Mouse (Mus musculus) olfactory bulb, adult 2 months (tissue): ENCODE data around the gene Coa5. TPM values are rescaled to one million over a fixed set of nuclear protein-coding genes. Genes with fewer than 3 reads are reported as not detected.

Source experiments
- H3K27ac ChIP-seq: fragments of 200-500 bp; 2 replicates; pipeline ENCODE4 v1.5.1; 2012; ENCODE audit warnings: low read depth, low read length; ENCODE audit not compliant: insufficient read depth
- H3K4me1 ChIP-seq: fragments of 200-500 bp; 2 replicates; pipeline ENCODE4 v1.6.1; 2012; ENCODE audit warnings: low read length; ENCODE audit not compliant: control insufficient read depth, insufficient read depth
- H3K4me3 ChIP-seq: fragments of 200-500 bp; 2 replicates; pipeline ENCODE4 v1.5.1; 2012; ENCODE audit warnings: mild to moderate bottlenecking, low read depth, low read length, moderate library complexity; ENCODE audit not compliant: insufficient read depth
- CTCF ChIP-seq: fragments of 200-500 bp; IDR thresholded peaks from 2 replicates; pipeline ENCODE4 v1.5.1; 2012; ENCODE audit warnings: low read depth, mild to moderate bottlenecking, low read length, moderate library complexity; ENCODE audit not compliant: insufficient read depth
- POLR2A ChIP-seq: fragments of 200-500 bp; IDR thresholded peaks from 2 replicates; pipeline ENCODE4 v1.6.1; 2012; ENCODE audit warnings: mild to moderate bottlenecking, low read depth, low read length, moderate library complexity; ENCODE audit not compliant: insufficient read depth
- WGBS: fragments of 180-500 bp; shearing (Covaris S2); methylation state at CpG from one replicate; pipeline ENCODE4 v1.1.7; 2018; 5-methylcytosine and 5-hydroxymethylcytosine counted together
- polyA plus RNA-seq: library from polyadenylated mRNA; stranded (reverse); fragments of >200 nt; gene quantifications from 2 replicates; pipeline ENCODE4 v1.2.4, GENCODE M21; 2012; ENCODE audit warnings: low replicate concordance; ENCODE audit not compliant: missing spikeins, insufficient read depth, insufficient read length

Coa5 gene
- polyA plus RNA-seq, 1 experiment, result not detected

DNA sequence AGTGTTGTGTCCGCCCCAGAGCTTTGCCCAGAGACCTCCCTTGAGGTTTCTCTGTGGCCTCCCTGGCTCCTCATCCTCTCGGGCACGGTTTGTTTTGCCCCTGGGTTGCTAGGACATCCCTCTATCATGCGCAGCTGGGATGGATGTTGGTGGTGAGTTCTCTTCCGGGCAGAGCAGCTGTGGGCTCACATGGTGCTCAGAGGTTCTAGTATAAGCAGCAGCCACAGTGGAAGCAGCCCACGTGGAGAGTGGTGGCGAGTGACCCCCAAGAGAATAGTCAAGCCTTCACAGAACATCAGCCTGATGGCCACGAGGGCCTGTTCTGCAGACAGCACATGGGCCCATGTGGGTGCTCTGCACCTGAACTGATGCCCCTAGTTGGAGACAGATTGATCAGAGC is 22.7 kb downstream of the Coa5 start:
- H3K4me3 ChIP-seq, result no peak overlapping the region
- H3K4me1 ChIP-seq, result no peaks in the 10 kb centered on the region
- no peak overlapping the region for H3K27ac ChIP-seq
- 78% methylated on average over 8 of the region's 8 CpGs for WGBS
- TF ChIP-seq CTCF, result no peak
- no peak for TF ChIP-seq POLR2A

DNA sequence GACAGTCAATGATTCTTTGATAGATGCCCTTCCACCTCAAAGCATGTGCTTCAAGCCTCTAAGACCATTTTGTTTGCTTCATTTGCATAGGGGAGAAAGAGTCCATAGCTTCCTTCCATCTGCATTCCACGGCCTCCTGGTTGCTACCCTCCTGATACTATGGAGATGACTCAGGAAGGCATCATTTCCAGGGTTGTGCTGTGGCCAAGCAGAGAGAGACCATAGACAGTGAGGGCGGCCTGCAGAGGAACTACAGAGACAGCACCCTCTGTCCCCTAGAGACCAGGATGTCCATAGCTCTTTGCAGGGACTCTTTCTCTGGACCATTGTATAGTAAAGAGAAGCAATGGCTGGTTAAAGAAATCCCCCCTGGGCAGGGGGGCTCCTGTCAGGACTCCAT is 24.8 kb downstream of the Coa5 start:
- WGBS, result 84% methylated on average over 2 of the region's 2 CpGs
- Histone ChIP-seq H3K27ac (no peak overlapping the region), H3K4me3 (no peak overlapping the region), H3K4me1 (no peaks in the 10 kb centered on the region)
- TF ChIP-seq POLR2A (no peak), CTCF (no peak)

DNA sequence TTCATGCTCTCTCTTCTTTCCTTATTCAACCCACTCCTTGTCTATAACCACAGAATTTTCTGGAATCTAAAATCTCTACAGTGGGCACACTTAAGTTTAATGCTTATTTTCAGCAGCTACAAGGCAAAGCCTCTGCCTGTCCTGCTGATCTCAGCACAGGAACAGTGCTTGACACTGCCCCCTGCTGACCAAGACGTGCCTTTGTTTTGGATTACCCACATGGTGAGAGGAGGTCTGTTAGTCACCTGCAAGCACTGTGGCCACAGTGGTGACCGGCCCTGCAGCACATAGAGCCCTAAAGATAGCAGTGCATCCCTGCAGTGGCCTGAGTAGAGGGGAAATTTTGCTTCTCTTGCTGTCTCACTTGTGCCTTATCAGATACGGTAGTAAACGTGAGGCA is 28.2 kb downstream of the Coa5 start:
- peak; percentile 41; the same call in 1 of the 2 replicates for TF ChIP-seq CTCF
- TF ChIP-seq POLR2A, result no peak
- WGBS, result 58% methylated on average over 4 of the region's 4 CpGs
- no peak overlapping the region for H3K27ac ChIP-seq
- peaks cover 5% of the 10 kb centered on the region; the same call in 1 of the 2 replicates for H3K4me1 ChIP-seq
- H3K4me3 ChIP-seq, result no peak overlapping the region

DNA sequence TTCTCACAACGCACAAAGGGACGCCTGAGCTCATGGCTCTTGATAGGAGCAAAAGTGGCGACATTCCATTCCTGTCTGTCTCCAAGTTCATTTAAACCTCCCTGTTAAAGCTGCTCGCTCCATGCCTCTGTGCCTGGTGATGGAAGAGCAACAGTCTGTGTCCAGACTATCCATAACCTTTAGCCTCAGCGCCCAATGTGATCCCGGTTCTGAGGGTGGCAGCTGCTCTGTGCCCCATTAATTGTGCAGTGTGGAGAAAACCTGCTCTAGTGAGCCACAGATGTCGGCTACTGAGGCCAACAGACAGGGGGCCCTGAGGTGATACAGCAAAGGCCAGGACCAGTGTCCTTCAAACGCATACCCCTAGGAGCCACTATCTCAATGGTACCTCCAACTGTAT is 30.2 kb downstream of the Coa5 start:
- Histone ChIP-seq H3K4me3 (no peak overlapping the region), H3K27ac (no peak overlapping the region), H3K4me1 (peaks cover 5% of the 10 kb centered on the region; the same call in 1 of the 2 replicates)
- TF ChIP-seq POLR2A, result no peak
- no peak for TF ChIP-seq CTCF
- 88% methylated on average over 8 of the region's 8 CpGs for WGBS

DNA sequence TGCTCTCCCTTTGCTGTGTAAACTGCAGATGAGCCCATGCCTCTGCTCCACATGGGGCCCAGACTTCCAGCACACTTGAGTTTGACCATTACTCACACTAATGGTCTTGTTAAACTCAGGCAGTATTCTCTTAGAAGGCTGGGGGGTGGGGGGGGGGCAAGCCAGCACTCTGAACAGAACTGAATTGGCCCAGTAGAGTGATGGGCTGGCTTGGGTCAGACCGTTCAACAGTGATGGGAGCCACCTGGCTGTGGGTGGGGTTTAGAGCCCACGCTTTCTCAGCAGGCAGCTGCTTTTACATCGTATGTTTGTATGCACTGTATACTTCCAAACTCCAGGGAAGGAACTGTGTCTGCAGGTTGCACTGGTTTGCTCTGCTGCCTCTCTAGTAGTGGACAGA is 30.9 kb downstream of the Coa5 start:
- TF ChIP-seq POLR2A (no peak), CTCF (no peak)
- Histone ChIP-seq H3K27ac (no peak overlapping the region), H3K4me3 (no peak overlapping the region), H3K4me1 (peaks cover 5% of the 10 kb centered on the region; the same call in 1 of the 2 replicates)
- WGBS, result 44% methylated on average over 3 of the region's 3 CpGs

DNA sequence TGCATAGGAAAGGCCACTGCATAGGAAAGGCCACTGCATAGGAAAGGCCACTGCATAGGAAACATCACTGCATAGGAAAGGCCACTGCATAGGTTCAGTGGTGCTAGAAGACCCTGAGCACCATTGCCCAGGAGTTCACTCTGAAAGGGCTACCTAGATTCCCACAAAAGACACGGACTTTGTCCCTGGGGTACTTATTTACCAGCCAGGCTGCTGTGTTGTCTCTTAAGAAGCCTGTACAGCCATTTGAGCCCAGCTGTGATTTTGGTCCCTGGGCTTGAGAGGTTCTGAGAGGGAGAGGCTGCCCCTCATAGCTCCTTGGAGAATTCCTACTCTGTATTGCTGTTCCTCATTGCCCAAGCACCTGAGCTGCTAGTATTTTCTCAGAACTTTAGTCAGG is 33.4 kb downstream of the Coa5 start:
- peaks cover 5% of the 10 kb centered on the region; the same call in 1 of the 2 replicates for H3K4me1 ChIP-seq
- TF ChIP-seq POLR2A (no peak), CTCF (no peak)
- no peak overlapping the region for H3K4me3 ChIP-seq
- no peak overlapping the region for H3K27ac ChIP-seq
- 88% methylated on average over 1 of the region's 1 CpGs for WGBS

DNA sequence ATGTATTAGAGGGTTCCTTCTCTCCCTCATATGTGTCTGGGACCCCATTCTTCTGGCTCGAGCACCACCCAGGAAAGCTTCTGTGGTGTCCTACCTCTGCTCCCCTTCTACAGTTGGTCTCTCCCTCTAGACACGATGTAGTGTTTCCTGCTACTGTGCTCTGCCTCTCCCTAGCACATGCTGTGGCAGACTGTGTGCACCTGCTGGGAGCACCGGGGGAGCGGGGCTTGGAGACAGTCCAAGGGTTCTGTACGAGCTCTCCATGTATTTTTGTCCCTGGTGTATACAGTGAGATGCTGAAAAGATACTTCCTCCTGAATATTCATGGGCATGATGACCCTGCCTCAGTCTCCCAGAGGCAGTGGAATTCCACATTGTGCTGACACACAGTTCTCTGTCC is 36.7 kb downstream of the Coa5 start:
- Histone ChIP-seq H3K27ac (no peak overlapping the region), H3K4me1 (no peaks in the 10 kb centered on the region), H3K4me3 (no peak overlapping the region)
- 40% methylated on average over 5 of the region's 5 CpGs for WGBS
- TF ChIP-seq CTCF, result no peak
- no peak for TF ChIP-seq POLR2A

DNA sequence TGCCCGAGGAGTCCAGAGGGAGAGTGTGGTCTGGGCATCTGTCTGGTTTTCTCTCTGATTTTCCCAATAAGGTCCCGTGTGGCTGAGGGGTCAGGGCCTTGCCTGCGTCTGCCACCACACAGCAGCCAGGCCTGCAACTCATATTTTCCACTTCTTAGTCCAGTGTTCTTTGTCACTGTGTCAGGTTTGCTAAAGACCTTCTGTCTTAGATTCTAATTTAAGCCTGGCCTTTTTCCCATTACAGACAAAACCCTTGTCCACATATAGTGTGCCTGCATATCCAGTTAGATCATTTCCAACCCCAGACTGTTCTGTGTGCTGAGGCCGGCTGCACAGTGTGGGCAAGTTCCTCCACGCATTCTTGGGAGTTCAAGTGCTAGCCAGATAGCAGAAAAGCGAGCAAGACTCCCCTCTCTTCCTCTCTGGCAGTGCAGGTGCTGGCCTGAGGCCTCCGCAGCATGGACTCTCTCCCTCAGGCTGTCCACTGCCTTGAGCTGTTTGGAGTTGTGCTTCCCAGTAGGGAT is 43.4 kb downstream of the Coa5 start:
- Histone ChIP-seq H3K4me3 (no peak overlapping the region), H3K4me1 (peaks cover 6% of the 10 kb centered on the region; the same call in 1 of the 2 replicates), H3K27ac (no peak overlapping the region)
- TF ChIP-seq POLR2A (no peak), CTCF (no peak)
- WGBS, result 49% methylated on average over 7 of the region's 7 CpGs

DNA sequence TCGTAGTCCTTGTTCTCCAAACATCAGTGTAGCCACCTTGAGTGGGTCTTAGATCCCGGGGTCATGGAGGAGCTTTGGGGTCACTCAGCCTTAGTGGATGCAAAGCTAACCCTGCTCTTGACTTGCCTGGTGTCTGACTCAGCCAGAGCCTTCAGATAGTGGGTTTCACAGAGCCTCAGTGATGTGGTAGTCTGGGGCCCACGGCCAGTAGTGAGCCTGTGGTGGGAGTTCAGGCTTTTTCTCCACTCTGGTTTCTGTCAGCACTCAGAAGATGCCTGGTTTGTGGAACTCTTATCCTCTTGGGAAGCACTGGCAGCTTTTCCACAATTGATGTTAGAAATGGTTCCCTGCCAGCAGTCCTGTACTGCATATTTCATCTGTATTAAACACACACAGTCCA is 45.6 kb downstream of the Coa5 start:
- WGBS, result 84% methylated on average over 3 of the region's 3 CpGs
- no peak for TF ChIP-seq POLR2A
- no peak for TF ChIP-seq CTCF
- H3K4me3 ChIP-seq, result no peak overlapping the region
- no peak overlapping the region for H3K27ac ChIP-seq
- H3K4me1 ChIP-seq, result peaks cover 6% of the 10 kb centered on the region

DNA sequence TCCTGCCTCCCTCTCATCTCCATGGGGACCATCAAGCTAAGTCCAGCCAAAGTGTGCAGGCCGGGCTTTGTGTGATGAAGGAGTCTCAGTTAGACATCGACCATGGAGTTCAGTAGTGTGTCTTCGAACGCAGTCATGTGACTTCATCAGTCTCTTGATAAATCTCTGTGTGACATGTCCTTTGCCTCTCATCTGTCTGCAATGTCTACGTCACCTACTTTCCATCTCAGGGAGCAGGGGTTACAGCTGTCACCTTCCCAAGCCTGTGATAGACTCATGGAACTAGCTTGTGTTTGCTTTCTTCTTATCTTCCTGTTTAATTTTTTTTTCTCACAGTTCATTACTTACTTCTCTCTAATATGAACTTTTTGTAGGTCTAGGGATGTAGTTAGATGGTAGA is 49.0 kb downstream of the Coa5 start:
- WGBS, result 89% methylated on average over 5 of the region's 5 CpGs
- H3K4me3 ChIP-seq, result no peak overlapping the region
- peaks cover 3% of the 10 kb centered on the region for H3K4me1 ChIP-seq
- H3K27ac ChIP-seq, result no peak overlapping the region
- no peak for TF ChIP-seq CTCF
- no peak for TF ChIP-seq POLR2A

DNA sequence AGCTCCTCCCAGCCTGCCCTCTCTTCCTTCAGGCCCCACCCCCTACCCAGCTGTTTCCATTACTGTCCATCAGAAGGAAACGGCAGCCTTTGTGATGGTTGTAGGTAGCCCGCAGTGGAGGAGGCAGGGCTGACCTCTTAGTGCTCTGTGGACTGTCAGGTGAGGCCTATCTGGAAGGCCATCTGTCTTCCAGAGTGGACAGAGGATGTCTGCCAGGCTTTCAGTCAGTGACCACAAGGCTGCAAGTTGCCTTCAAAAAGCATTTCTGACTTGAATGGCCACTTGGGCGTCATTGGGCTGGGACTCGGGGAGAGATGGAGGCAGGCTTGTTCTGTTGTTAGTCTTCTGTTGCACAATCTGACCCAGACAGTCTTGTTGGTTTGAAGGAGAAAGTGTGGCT is 50.4 kb downstream of the Coa5 start:
- peaks cover 3% of the 10 kb centered on the region for H3K4me1 ChIP-seq
- no peak overlapping the region for H3K4me3 ChIP-seq
- H3K27ac ChIP-seq, result no peak overlapping the region
- 73% methylated on average over 4 of the region's 4 CpGs for WGBS
- no peak for TF ChIP-seq CTCF
- no peak for TF ChIP-seq POLR2A
